Mouse (Mus musculus): ENCODE results near the gene Zfp672. TPM values are rescaled to one million over a fixed set of nuclear protein-coding genes. Genes with fewer than 3 reads are reported as not detected.

Zfp672 gene
- total RNA-seq, 1 experiment from 2014 or later, result 36.0 TPM

GRCm38 (mm10) chr11:58301057-58301456, 29.1 kb downstream of the Zfp672 start:
- no peak for ATAC-seq (replicated peaks; ENCODE audit: insufficient number of reproducible peaks, low FRiP score, low TSS enrichment, poor library complexity, severe bottlenecking)

- no peak for ATAC-seq (replicated peaks; ENCODE audit: insufficient number of reproducible peaks, low FRiP score, low TSS enrichment, poor library complexity, severe bottlenecking)
Measured at GRCm38 (mm10) chr11:58297396-58297795, 32.7 kb downstream of the Zfp672 start.

- ATAC-seq (replicated peaks; ENCODE audit: insufficient number of reproducible peaks, low FRiP score, low TSS enrichment, poor library complexity, severe bottlenecking), result no peak
Measured at GRCm38 (mm10) chr11:58292791-58293190, 37.3 kb downstream of the Zfp672 start.

- ATAC-seq (replicated peaks; ENCODE audit: insufficient number of reproducible peaks, low FRiP score, low TSS enrichment, poor library complexity, severe bottlenecking), result no peak
Measured at GRCm38 (mm10) chr11:58290812-58291211, 39.3 kb downstream of the Zfp672 start.

- no peak for ATAC-seq (replicated peaks; ENCODE audit: insufficient number of reproducible peaks, low FRiP score, low TSS enrichment, poor library complexity, severe bottlenecking)
Measured at GRCm38 (mm10) chr11:58289992-58290682, 40.0 kb downstream of the Zfp672 start.

- no peak for ATAC-seq (replicated peaks; ENCODE audit: insufficient number of reproducible peaks, low FRiP score, low TSS enrichment, poor library complexity, severe bottlenecking)
Measured at GRCm38 (mm10) chr11:58282518-58282917, 47.6 kb downstream of the Zfp672 start.

- no peak for ATAC-seq (replicated peaks; ENCODE audit: insufficient number of reproducible peaks, low FRiP score, low TSS enrichment, poor library complexity, severe bottlenecking)
Measured at GRCm38 (mm10) chr11:58281970-58282496, 48.1 kb downstream of the Zfp672 start.

GRCm38 (mm10) chr11:58275756-58276155, 54.4 kb downstream of the Zfp672 start:
- no peak for ATAC-seq (replicated peaks; ENCODE audit: insufficient number of reproducible peaks, low FRiP score, low TSS enrichment, poor library complexity, severe bottlenecking)

- ATAC-seq (replicated peaks; ENCODE audit: insufficient number of reproducible peaks, low FRiP score, low TSS enrichment, poor library complexity, severe bottlenecking), result no peak
Measured at GRCm38 (mm10) chr11:58274572-58274971, 55.6 kb downstream of the Zfp672 start, which contains the start of gene 4930438A08Rik. Gene 4930438A08Rik (plus strand): TSS chr11:58274799.

GRCm38 (mm10) chr11:58268285-58268684, 61.9 kb downstream of the Zfp672 start:
- ATAC-seq (replicated peaks; ENCODE audit: insufficient number of reproducible peaks, low FRiP score, low TSS enrichment, poor library complexity, severe bottlenecking), result no peak

Other genes with a start within 250 kb of the Zfp672 start
- not detected in 3 replicates for gene Gm12248, start 237.2 kb downstream of the Zfp672 start, total RNA-seq (2017)
- 84.4 to 93.8 TPM (median 89.2 TPM) in 3 replicates for gene Cnot8, start 226.2 kb downstream of the Zfp672 start, total RNA-seq (2017)
- gene Gemin5, start 161.8 kb downstream of the Zfp672 start, total RNA-seq (2017), result 7.1 to 12.0 TPM (median 7.2 TPM) in 3 replicates
- 19.8 to 46.1 TPM (median 30.4 TPM) in 3 replicates for gene Mrpl22, start 158.7 kb downstream of the Zfp672 start, total RNA-seq (2017)
- gene Igtp, start 130.8 kb downstream of the Zfp672 start, total RNA-seq (2017), result 18.7 to 31.1 TPM (median 19.5 TPM) in 3 replicates
- gene Irgm2, start 130.7 kb downstream of the Zfp672 start, total RNA-seq (2017), result 8.8 to 21.7 TPM (median 12.9 TPM) in 3 replicates
- not detected in 3 replicates for gene 4930438A08Rik, start 55.5 kb downstream of the Zfp672 start, total RNA-seq (2017)
- gene Zfp692, start 23.3 kb downstream of the Zfp672 start, total RNA-seq (2017), result 8.4 to 17.0 TPM (median 9.2 TPM) in 3 replicates
- gene Sh3bp5l, start 385 bp upstream of the Zfp672 start, total RNA-seq (2017), result 21.3 to 28.1 TPM (median 21.4 TPM) in 3 replicates
- not detected in 3 replicates for gene Lypd8, start 48.7 kb upstream of the Zfp672 start, total RNA-seq (2017)
- gene 1810065E05Rik, start 90.8 kb upstream of the Zfp672 start, total RNA-seq (2017), result not detected in 3 replicates
- gene Gm12253, start 102.2 kb upstream of the Zfp672 start, total RNA-seq (2017), result not detected in 3 replicates
- not detected in 3 replicates for gene Lypd9, start 122.6 kb upstream of the Zfp672 start, total RNA-seq (2017)
- not detected in 3 replicates for gene Olfr30, start 131.9 kb upstream of the Zfp672 start, total RNA-seq (2017)
- not detected in 3 replicates for gene Olfr332, start 162.2 kb upstream of the Zfp672 start, total RNA-seq (2017)
- not detected in 3 replicates for gene Olfr331, start 172.2 kb upstream of the Zfp672 start, total RNA-seq (2017)
- not detected in 3 replicates for gene Olfr330, start 204.5 kb upstream of the Zfp672 start, total RNA-seq (2017)
- not detected in 3 replicates for gene Olfr329-ps, start 216.1 kb upstream of the Zfp672 start, total RNA-seq (2017)
- gene Olfr328, start 225.3 kb upstream of the Zfp672 start, total RNA-seq (2017), result 0.43 TPM in 1 of 3 replicates, not detected in the others
- not detected in 3 replicates for gene Olfr224, start 240.2 kb upstream of the Zfp672 start, total RNA-seq (2017)
- gene Olfr325, start 247.4 kb upstream of the Zfp672 start, total RNA-seq (2017), result not detected in 3 replicates